Mouse (Mus musculus) megakaryocyte, embryonic 14.5 days (primary cell): ENCODE measurements around the gene Pepd.

Source experiments
- FLI1 ChIP-seq: IDR thresholded peaks from 2 replicates; pipeline ENCODE4 v1.6.1; 2012; ENCODE audit warnings: low read length, inconsistent platforms, mixed read lengths
- GATA1 ChIP-seq: IDR thresholded peaks from 3 replicates; pipeline ENCODE4 v1.6.1; 2012; ENCODE audit warnings: mixed read lengths, low read length, inconsistent platforms, borderline replicate concordance

- no peak for TF ChIP-seq GATA1
- no peak for TF ChIP-seq FLI1
These were observed 123.0 kb downstream of the Pepd start for GRCm38 (mm10) chr7:35035141-35035553.
